Mouse (Mus musculus): ENCODE results near the gene Fancd2. TPM values are rescaled to one million over a fixed set of nuclear protein-coding genes. Genes with fewer than 3 reads are reported as not detected.

Fancd2 gene
- polyA plus RNA-seq, 1 experiment, result 4.8 TPM

DNA sequence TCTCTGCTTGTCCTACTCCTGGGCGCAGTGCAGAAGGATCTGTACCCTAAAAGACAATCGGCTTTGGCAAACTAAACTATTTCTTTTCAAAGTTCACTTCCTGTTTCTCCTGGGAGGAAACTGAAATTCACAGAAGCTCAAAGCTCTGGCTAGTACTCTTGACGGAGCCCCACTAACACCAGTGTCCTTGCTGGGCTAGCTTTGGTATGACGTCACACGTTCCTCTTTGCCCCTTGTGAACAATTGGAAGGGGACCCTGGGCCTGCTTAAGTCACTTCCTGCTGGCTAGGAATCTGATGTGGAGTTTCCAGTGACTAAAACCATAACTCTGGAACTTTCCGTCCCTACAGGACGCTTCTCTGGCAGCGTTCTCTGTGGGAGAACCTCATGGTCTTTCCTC lies 113.3 kb downstream of the Fancd2 start:
- no peak for TF ChIP-seq MYOG (IDR thresholded peaks at IDR 0.05; ENCODE audit: control insufficient read depth, extremely low read depth, insufficient read length)
- TF ChIP-seq FOSL1 (IDR thresholded peaks at IDR 0.05; ENCODE audit: insufficient read depth, low read length, poor library complexity, severe bottlenecking), result no peak
- Histone ChIP-seq H3K79me2 (ENCODE audit: control insufficient read depth, insufficient read depth) (no peaks in the 10 kb centered on the region), H3K27me3 (ENCODE audit: control insufficient read depth, insufficient read depth, insufficient read length) (no peaks in the 10 kb centered on the region), H3ac (ENCODE audit: control insufficient read depth, insufficient read length, low read depth) (no peak overlapping the region), H3K4me3 (ENCODE audit: insufficient read depth, poor library complexity, severe bottlenecking) (no peak overlapping the region), H3K36me3 (ENCODE audit: control insufficient read depth, insufficient read depth) (no peaks in the 10 kb centered on the region), H3K79me3 (ENCODE audit: low read depth) (no peaks in the 10 kb centered on the region)

Small RNA genes within 50 kb of the gene (microRNA-seq; reads per million reads assigned to microRNA genes)
- gene Gm23365 (ENCODE audit: borderline microRNAs expressed), result not detected

Other genes with a start within 250 kb of the Fancd2 start
- gene Cpne9, start 249.4 kb upstream of the Fancd2 start, polyA plus RNA-seq (2012; fragmentation: generic; extraction: Trizol), result 0.01 TPM
- gene Brpf1, start 224.5 kb upstream of the Fancd2 start, polyA plus RNA-seq (2012; fragmentation: generic; extraction: Trizol), result 16.1 TPM
- gene Ogg1, start 204.7 kb upstream of the Fancd2 start, polyA plus RNA-seq (2012; fragmentation: generic; extraction: Trizol), result 18.5 TPM
- gene Camk1, start 187.7 kb upstream of the Fancd2 start, polyA plus RNA-seq (2012; fragmentation: generic; extraction: Trizol), result 43.2 TPM
- 31.7 TPM for gene Tada3, start 153.8 kb upstream of the Fancd2 start, polyA plus RNA-seq (2012; fragmentation: generic; extraction: Trizol)
- 364 TPM for gene Arpc4, start 153.6 kb upstream of the Fancd2 start, polyA plus RNA-seq (2012; fragmentation: generic; extraction: Trizol)
- gene Ttll3, start 142.4 kb upstream of the Fancd2 start, polyA plus RNA-seq (2012; fragmentation: generic; extraction: Trizol), result 1.6 TPM
- 8.8 TPM for gene Rpusd3, start 112.3 kb upstream of the Fancd2 start, polyA plus RNA-seq (2012; fragmentation: generic; extraction: Trizol)
- gene Cidec, start 95.9 kb upstream of the Fancd2 start, polyA plus RNA-seq (2012; fragmentation: generic; extraction: Trizol), result not detected
- gene Jagn1, start 89.1 kb upstream of the Fancd2 start, polyA plus RNA-seq (2012; fragmentation: generic; extraction: Trizol), result 76.4 TPM
- not detected for gene Il17re, start 73.2 kb upstream of the Fancd2 start, polyA plus RNA-seq (2012; fragmentation: generic; extraction: Trizol)
- gene Il17rc, start 60.3 kb upstream of the Fancd2 start, polyA plus RNA-seq (2012; fragmentation: generic; extraction: Trizol), result 36.2 TPM
- gene Creld1, start 48.4 kb upstream of the Fancd2 start, polyA plus RNA-seq (2012; fragmentation: generic; extraction: Trizol), result 16.4 TPM
- gene Prrt3, start 29.8 kb upstream of the Fancd2 start, polyA plus RNA-seq (2012; fragmentation: generic; extraction: Trizol), result 0.04 TPM
- 68.3 TPM for gene Emc3, start within 50 bp of the Fancd2 start, polyA plus RNA-seq (2012; fragmentation: generic; extraction: Trizol)
- 0.07 TPM for gene Fancd2os, start 69.0 kb downstream of the Fancd2 start, polyA plus RNA-seq (2012; fragmentation: generic; extraction: Trizol)
- gene Brk1, start 73.1 kb downstream of the Fancd2 start, polyA plus RNA-seq (2012; fragmentation: generic; extraction: Trizol), result 200 TPM
- 13.6 TPM for gene Vhl, start 92.3 kb downstream of the Fancd2 start, polyA plus RNA-seq (2012; fragmentation: generic; extraction: Trizol)
- gene Irak2, start 106.8 kb downstream of the Fancd2 start, polyA plus RNA-seq (2012; fragmentation: generic; extraction: Trizol), result 45.9 TPM
- 41.0 TPM for gene Tatdn2, start 165.4 kb downstream of the Fancd2 start, polyA plus RNA-seq (2012; fragmentation: generic; extraction: Trizol)
- gene Ghrl, start 188.2 kb downstream of the Fancd2 start, polyA plus RNA-seq (2012; fragmentation: generic; extraction: Trizol), result 0.33 TPM
- 271 TPM for gene Sec13, start 209.1 kb downstream of the Fancd2 start, polyA plus RNA-seq (2012; fragmentation: generic; extraction: Trizol)